Comparison of ENCODE assay signal across 8 mouse cellular contexts in the genomic region with DNA sequence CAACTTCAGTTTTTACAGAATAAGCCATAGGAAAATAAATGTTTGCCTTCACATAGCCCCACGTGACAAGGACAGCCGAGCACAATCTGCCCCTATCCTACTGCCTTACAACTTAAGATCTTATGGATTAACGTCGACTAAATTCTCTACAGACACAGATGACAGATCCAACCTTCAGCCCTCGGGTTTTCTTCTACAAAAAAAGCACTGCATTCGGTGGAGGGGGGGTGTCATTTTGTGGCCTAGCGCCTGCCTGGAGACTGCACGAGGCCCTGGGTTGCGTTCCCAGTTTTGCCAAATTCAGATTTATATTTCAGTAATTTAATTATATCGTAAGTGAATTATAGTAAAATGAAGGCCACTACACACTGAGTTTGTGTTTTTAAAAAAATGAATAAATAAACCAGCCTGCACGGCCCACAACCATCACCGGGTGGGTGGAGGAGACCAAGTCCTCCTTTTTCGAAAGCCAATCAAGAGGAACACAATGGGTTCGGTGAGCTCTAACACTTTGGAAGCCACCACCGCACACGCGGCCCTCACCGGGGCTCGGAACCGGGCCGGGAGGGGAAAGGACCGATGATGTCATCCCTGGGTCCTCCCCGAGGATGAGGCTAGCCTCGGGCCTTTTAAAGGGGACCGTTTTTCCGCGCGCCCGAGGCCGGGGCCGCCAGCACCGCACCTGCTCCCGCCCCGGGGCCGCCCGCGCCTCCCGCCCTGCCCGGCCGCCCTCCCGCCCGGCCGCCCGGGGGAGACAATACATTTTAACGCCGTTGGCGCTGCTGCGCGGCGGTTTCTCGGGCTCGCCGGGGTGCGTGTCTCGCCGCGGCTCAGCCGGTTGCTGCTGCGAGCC. TPM values are rescaled to one million over a fixed set of nuclear protein-coding genes. Genes with fewer than 3 reads are reported as not detected.
DNase-seq lines count a peak whose midpoint lies in the region; ATAC-seq and TF ChIP-seq lines count a peak whose summit lies in the region.

No protein-coding gene starts in this region.

- DNase-seq in gastrocnemius, postnatal 10 days: peak; percentile 40
- DNase-seq in hindbrain, postnatal 0 days (ENCODE audit: low spot score): peak; percentile 68
- peak; percentile 42 to 43 for DNase-seq in left cerebral cortex, adult 18-20 months (ENCODE audit: low spot score in 2 of 2)
- DNase-seq in lung, postnatal 36 days: peak; percentile 56
- peak; percentile 23 for DNase-seq in retina, adult 2 months (ENCODE audit: low read depth, low spot score)
- DNase-seq in thymus, postnatal 25 days: peak; percentile 59

- H3K4me2 ChIP-seq in hindbrain, postnatal 0 days (ENCODE audit: low read depth, low read length): peak overlapping the region; percentile 70

- H3K4me3 ChIP-seq in hindbrain, postnatal 0 days (ENCODE audit: low read length): peak overlapping the region; percentile 59

- no peaks in the 10 kb centered on the region for H3K9me3 ChIP-seq in hindbrain, postnatal 0 days (ENCODE audit: low read length)

- H3K27me3 ChIP-seq in hindbrain, postnatal 0 days (ENCODE audit: insufficient read depth, low read length): no peaks in the 10 kb centered on the region

- H3K36me3 ChIP-seq in hindbrain, postnatal 0 days (ENCODE audit: insufficient read depth, low read length): no peaks in the 10 kb centered on the region

- no peak for TF ChIP-seq CTCF in hindbrain, postnatal 0 days (IDR thresholded peaks at IDR 0.05; ENCODE audit: low read depth)

- WGBS in hindbrain, postnatal 0 days: under 1% methylated on average over 54 of the region's 59 CpGs

- ATAC-seq in activated CD4-positive, CD25-positive, alpha-beta regulatory T cell, adult 4 months: peak; percentile 65
- peak; percentile 46 for ATAC-seq in common myeloid progenitor, adult 5-6 weeks (replicated peaks; ENCODE audit: low read depth, poor library complexity, severe bottlenecking)
- ATAC-seq in hindbrain, postnatal 0 days: peak; percentile 74

- H3K4me1 ChIP-seq in hindbrain, postnatal 0 days (ENCODE audit: insufficient read depth, low read length): 0 out of 2 replicates have a peak, but pooled peaks cover 9% of the 10 kb centered on the region

- peak overlapping the region; percentile 93 for H3K9ac ChIP-seq in hindbrain, postnatal 0 days (replicated peaks; ENCODE audit: low read length)

- H3K27ac ChIP-seq in hindbrain, postnatal 0 days: peak overlapping the region; percentile 97

RNA-seq across cellular contexts. Expression of gene Myef2, which starts 0.6 kb away (rescaled TPM):
- polyA plus RNA-seq in activated CD4-positive, CD25-positive, alpha-beta regulatory T cell, adult 4 months (2017; shearing (Covaris generic)): 10 to 100 TPM; 35.9 to 38.4 TPM
- 65.5 and 70.2 TPM in 2 replicates for total RNA-seq in common myeloid progenitor, adult 5-6 weeks (2017)
- 10 to 100 TPM; 14.0 to 20.2 TPM for total RNA-seq in gastrocnemius, postnatal 10 days (2021)
- 52.7 and 54.4 TPM in 2 replicates for total RNA-seq in hindbrain, postnatal 0 days (2014; rRNA removed)
- polyA plus RNA-seq in hindbrain, postnatal 0 days (2015; fragmentation: Nextera tagmentation; extraction: Ambion mirVana): 153 and 161 TPM in 2 replicates
- 10 to 100 TPM; 81.9 to 90.5 TPM for total RNA-seq in left cerebral cortex, adult 18-20 months (2021)

RNA-seq across cellular contexts. Expression of gene Ctxn2, which starts 13.6 kb away (rescaled TPM):
- not detected for polyA plus RNA-seq in activated CD4-positive, CD25-positive, alpha-beta regulatory T cell, adult 4 months (2017; shearing (Covaris generic))
- total RNA-seq in common myeloid progenitor, adult 5-6 weeks (2017): not detected in 2 replicates
- not detected for total RNA-seq in gastrocnemius, postnatal 10 days (2021)
- 10.2 and 10.9 TPM in 2 replicates for total RNA-seq in hindbrain, postnatal 0 days (2014; rRNA removed)
- 37.6 and 39.4 TPM in 2 replicates for polyA plus RNA-seq in hindbrain, postnatal 0 days (2015; fragmentation: Nextera tagmentation; extraction: Ambion mirVana)
- total RNA-seq in left cerebral cortex, adult 18-20 months (2021): 10 to 100 TPM in 1 of 2 experiments, 1 to 10 TPM in 1; 10.0 to 13.8 TPM

RNA-seq across cellular contexts. Expression of gene Slc12a1, which starts 29.5 kb away (rescaled TPM):
- under 1 TPM in 1 of 2 experiments, not detected in 1; 0.17 TPM for polyA plus RNA-seq in activated CD4-positive, CD25-positive, alpha-beta regulatory T cell, adult 4 months (2017; shearing (Covaris generic))
- under 0.01 TPM in 1 of 2 replicates, not detected in the other for total RNA-seq in common myeloid progenitor, adult 5-6 weeks (2017)
- total RNA-seq in gastrocnemius, postnatal 10 days (2021): not detected
- total RNA-seq in hindbrain, postnatal 0 days (2014; rRNA removed): 0.29 TPM in 1 of 2 replicates, not detected in the other
- polyA plus RNA-seq in hindbrain, postnatal 0 days (2015; fragmentation: Nextera tagmentation; extraction: Ambion mirVana): 0.10 and 0.11 TPM in 2 replicates
- under 1 TPM in 1 of 2 experiments, not detected in 1; 0.09 TPM for total RNA-seq in left cerebral cortex, adult 18-20 months (2021)

RNA-seq across cellular contexts. Expression of gene Slc24a5, which starts 54.9 kb away (rescaled TPM):
- 10 to 100 TPM in 1 of 2 experiments, 1 to 10 TPM in 1; 3.4 to 12.3 TPM for polyA plus RNA-seq in activated CD4-positive, CD25-positive, alpha-beta regulatory T cell, adult 4 months (2017; shearing (Covaris generic))
- 2.6 and 3.0 TPM in 2 replicates for total RNA-seq in common myeloid progenitor, adult 5-6 weeks (2017)
- under 1 TPM; 0.29 to 0.63 TPM for total RNA-seq in gastrocnemius, postnatal 10 days (2021)
- 1.4 and 2.5 TPM in 2 replicates for total RNA-seq in hindbrain, postnatal 0 days (2014; rRNA removed)
- 6.6 and 6.7 TPM in 2 replicates for polyA plus RNA-seq in hindbrain, postnatal 0 days (2015; fragmentation: Nextera tagmentation; extraction: Ambion mirVana)
- total RNA-seq in left cerebral cortex, adult 18-20 months (2021): under 1 TPM; 0.42 to 0.49 TPM

Comparison
In these comparisons a context has a peak if more than half of its experiments do, and no peak if none do; other contexts are left out.
1. Peak in every context shown above with its lines: DNase-seq, ATAC-seq, H3K4me3 ChIP-seq and H3K27ac ChIP-seq.
2. RNA of gene Ctxn2, which starts 13.6 kb away (total RNA-seq): 10.0 to 13.8 TPM in left cerebral cortex, adult 18-20 months and 10.2 to 10.9 TPM in hindbrain, postnatal 0 days; not detected in gastrocnemius, postnatal 10 days and not detected in common myeloid progenitor, adult 5-6 weeks; every median in the first group is over 10 times any median in the second.